Mouse (Mus musculus) spleen, adult 2 months (tissue): Measurements from ENCODE around the gene Adgre4. TPM values are rescaled to one million over a fixed set of nuclear protein-coding genes. Genes with fewer than 3 reads are reported as not detected.
A peak's percentile ranks its signal among the peaks of the same experiment; 100 is the strongest.

Source experiments
- DNase-seq, 2 experiments: peaks; one replicate each; pipeline versions ENCODE4 v3.0.0 to v3.0.0-alpha.2; 2012 to 2021; ENCODE audit warnings: low spot score in 2 of 2, low read depth in 1 of 2
- H3K27ac ChIP-seq: fragments of 200-500 bp; 2 replicates; pipeline ENCODE4 v1.5.1; 2012; ENCODE audit warnings: low read length, inconsistent platforms; ENCODE audit not compliant: insufficient read depth
- H3K27me3 ChIP-seq: fragments of 200-500 bp; 2 replicates; pipeline ENCODE4 v1.6.1; 2012; ENCODE audit warnings: mild to moderate bottlenecking, moderate library complexity, low read length, inconsistent platforms; ENCODE audit not compliant: control insufficient read depth, insufficient read depth
- H3K36me3 ChIP-seq: fragments of 200-500 bp; 2 replicates; pipeline ENCODE4 v1.6.1; 2012; ENCODE audit warnings: mild to moderate bottlenecking, low read length, inconsistent platforms; ENCODE audit not compliant: control insufficient read depth, insufficient read depth
- H3K4me1 ChIP-seq: fragments of 200-500 bp; 2 replicates; pipeline ENCODE4 v1.6.1; 2011; ENCODE audit warnings: inconsistent platforms; ENCODE audit not compliant: control insufficient read depth, insufficient read depth, insufficient read length
- H3K4me3 ChIP-seq: fragments of 200-500 bp; 2 replicates; pipeline ENCODE4 v1.5.1; 2011; ENCODE audit warnings: mild to moderate bottlenecking, inconsistent platforms; ENCODE audit not compliant: insufficient read depth, insufficient read length; ENCODE audit errors: extremely low read depth
- CTCF ChIP-seq: fragments of 200-500 bp; IDR thresholded peaks from 2 replicates; pipeline ENCODE4 v1.5.1; 2011; ENCODE audit warnings: mild to moderate bottlenecking, inconsistent platforms; ENCODE audit not compliant: insufficient read depth, insufficient read length, insufficient replicate concordance; ENCODE audit errors: extremely low read depth
- POLR2A ChIP-seq: fragments of 200-500 bp; IDR thresholded peaks from 2 replicates; pipeline ENCODE4 v1.6.1; 2011; ENCODE audit warnings: low read depth, low read length, inconsistent platforms
- WGBS: fragments of 180-500 bp; shearing (Covaris S2); methylation state at CpG from one replicate; pipeline ENCODE4 v1.1.7; 2018; 5-methylcytosine and 5-hydroxymethylcytosine counted together
- polyA plus RNA-seq: library from polyadenylated mRNA; depleted of rRNA; stranded (reverse); fragments of >200 nt; gene quantifications from 2 replicates; pipeline ENCODE4 v1.2.3, GENCODE M21; 2012

The Adgre4 gene
- polyA plus RNA-seq, 1 experiment, result 14.9 TPM

- H3K27me3 ChIP-seq, result no peaks in the 10 kb centered on the region
- no peaks in the 10 kb centered on the region for H3K4me1 ChIP-seq
- H3K4me3 ChIP-seq, result no peak overlapping the region
- 13% methylated on average over 2 of the region's 2 CpGs for WGBS
- no peak for TF ChIP-seq CTCF
- TF ChIP-seq POLR2A, result no peak
- no peak for DNase-seq
- H3K36me3 ChIP-seq, result no peaks in the 10 kb centered on the region
- H3K27ac ChIP-seq, result no peak overlapping the region
These were observed 23.6 kb upstream of the Adgre4 start for GRCm38 (mm10) chr17:55726193-55726592.

GRCm38 (mm10) chr17:55736675-55737074, 13.1 kb upstream of the Adgre4 start:
- no peak for DNase-seq
- H3K27ac ChIP-seq, result no peak overlapping the region
- TF ChIP-seq POLR2A, result no peak
- no peak for TF ChIP-seq CTCF
- no peaks in the 10 kb centered on the region for H3K27me3 ChIP-seq
- 2% methylated on average over 1 of the region's 1 CpGs for WGBS
- no peaks in the 10 kb centered on the region for H3K36me3 ChIP-seq
- H3K4me3 ChIP-seq, result no peak overlapping the region
- H3K4me1 ChIP-seq, result peaks cover 2% of the 10 kb centered on the region; the same call in 1 of the 2 replicates

- no peaks in the 10 kb centered on the region for H3K36me3 ChIP-seq
- no peak overlapping the region for H3K27ac ChIP-seq
- H3K4me1 ChIP-seq, result no peaks in the 10 kb centered on the region
- H3K4me3 ChIP-seq, result no peak overlapping the region; the same call in 1 of the 2 replicates
- TF ChIP-seq POLR2A (no peak), CTCF (no peak)
- no peaks in the 10 kb centered on the region for H3K27me3 ChIP-seq
- 39% methylated on average over 2 of the region's 2 CpGs for WGBS
- no peak for DNase-seq
These were observed 1.4 kb downstream of the Adgre4 start for GRCm38 (mm10) chr17:55751170-55751569.

- Histone ChIP-seq H3K27me3 (no peaks in the 10 kb centered on the region), H3K27ac (no peak overlapping the region), H3K36me3 (no peaks in the 10 kb centered on the region), H3K4me1 (no peaks in the 10 kb centered on the region), H3K4me3 (no peak overlapping the region)
- TF ChIP-seq POLR2A, result no peak
- no peak for TF ChIP-seq CTCF
- peak in 1 of 2 experiments; percentile 1 for DNase-seq
These were observed 63.9 kb downstream of the Adgre4 start for GRCm38 (mm10) chr17:55813642-55814041.

GRCm38 (mm10) chr17:55816853-55817252, 67.1 kb downstream of the Adgre4 start:
- no peak for TF ChIP-seq CTCF
- no peak for TF ChIP-seq POLR2A
- Histone ChIP-seq H3K36me3 (no peaks in the 10 kb centered on the region), H3K4me1 (no peaks in the 10 kb centered on the region), H3K27me3 (no peaks in the 10 kb centered on the region), H3K4me3 (no peak overlapping the region), H3K27ac (no peak overlapping the region)
- no peak for DNase-seq
- 91% methylated on average over 4 of the region's 4 CpGs for WGBS

GRCm38 (mm10) chr17:55821566-55821965, 71.8 kb downstream of the Adgre4 start:
- DNase-seq, result no peak
- no peak overlapping the region for H3K4me3 ChIP-seq
- no peak overlapping the region for H3K27ac ChIP-seq
- no peaks in the 10 kb centered on the region for H3K36me3 ChIP-seq
- no peaks in the 10 kb centered on the region for H3K4me1 ChIP-seq
- WGBS, result 79% methylated on average over 1 of the region's 1 CpGs
- H3K27me3 ChIP-seq, result no peaks in the 10 kb centered on the region
- TF ChIP-seq POLR2A, result no peak
- no peak for TF ChIP-seq CTCF

- TF ChIP-seq POLR2A, result no peak
- TF ChIP-seq CTCF, result no peak
- Histone ChIP-seq H3K4me1 (no peaks in the 10 kb centered on the region), H3K36me3 (no peaks in the 10 kb centered on the region), H3K27me3 (no peaks in the 10 kb centered on the region), H3K27ac (no peak overlapping the region), H3K4me3 (no peak overlapping the region)
- no peak for DNase-seq
- 50% methylated on average over 4 of the region's 4 CpGs for WGBS
These were observed 93.3 kb downstream of the Adgre4 start for GRCm38 (mm10) chr17:55843067-55843466.
